Mouse (Mus musculus): ENCODE results near the gene Thbd. TPM values are rescaled to one million over a fixed set of nuclear protein-coding genes. Genes with fewer than 3 reads are reported as not detected.

Gene Thbd
- polyA plus RNA-seq (2014; fragmentation: Illumina TruSeq; extraction: RNeasy Lipid Tissue Mini Kit (QIAGEN cat#74804); ENCODE audit: low read depth, low replicate concordance), result 84.4 TPM

DNA sequence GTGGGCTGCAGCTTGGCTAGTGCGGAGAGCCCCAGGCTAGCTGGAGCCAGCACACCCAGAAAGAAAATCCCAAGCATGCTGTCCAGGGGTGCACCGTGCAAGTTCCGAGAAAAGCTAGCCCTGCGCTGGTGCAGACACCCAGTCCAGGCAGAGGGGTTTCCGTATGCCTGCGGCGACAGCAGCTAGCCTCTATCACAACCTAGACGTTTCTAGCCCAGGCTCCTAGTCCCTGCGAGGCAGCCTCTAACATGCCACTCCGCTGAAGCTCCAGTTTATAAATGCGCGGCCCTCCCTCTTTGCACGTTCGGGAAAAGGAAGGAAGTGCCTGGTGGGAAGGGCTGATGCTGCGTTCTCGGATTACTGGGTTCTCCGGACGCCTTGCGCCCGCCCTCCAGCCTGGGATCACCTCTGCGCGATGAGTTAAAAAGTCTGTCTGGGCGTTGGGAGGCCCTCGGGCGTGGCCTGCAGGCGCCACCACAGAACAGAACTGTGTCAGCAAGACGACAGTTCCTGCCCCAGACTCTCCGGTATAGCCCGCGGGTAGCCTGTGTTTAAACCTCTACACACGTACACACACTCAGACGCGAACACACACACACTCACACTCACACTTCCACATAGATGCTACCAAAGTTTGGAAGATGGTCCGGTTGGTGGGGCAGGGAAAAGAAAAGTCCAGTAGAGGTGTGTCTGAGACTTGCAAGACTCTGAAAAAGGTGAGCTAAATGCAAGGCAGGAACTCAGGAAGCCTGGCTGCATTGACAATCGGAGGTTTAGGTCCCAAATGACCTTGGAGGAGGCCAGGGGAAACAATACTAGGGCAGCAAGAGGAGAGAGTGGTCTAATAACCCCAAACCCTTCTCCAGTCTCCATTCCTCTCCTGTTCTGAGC lies at the start of gene Thbd:
Gene Thbd, minus strand, starts transcription at position 319 of the 891 bp plus-strand sequence.

DNA sequence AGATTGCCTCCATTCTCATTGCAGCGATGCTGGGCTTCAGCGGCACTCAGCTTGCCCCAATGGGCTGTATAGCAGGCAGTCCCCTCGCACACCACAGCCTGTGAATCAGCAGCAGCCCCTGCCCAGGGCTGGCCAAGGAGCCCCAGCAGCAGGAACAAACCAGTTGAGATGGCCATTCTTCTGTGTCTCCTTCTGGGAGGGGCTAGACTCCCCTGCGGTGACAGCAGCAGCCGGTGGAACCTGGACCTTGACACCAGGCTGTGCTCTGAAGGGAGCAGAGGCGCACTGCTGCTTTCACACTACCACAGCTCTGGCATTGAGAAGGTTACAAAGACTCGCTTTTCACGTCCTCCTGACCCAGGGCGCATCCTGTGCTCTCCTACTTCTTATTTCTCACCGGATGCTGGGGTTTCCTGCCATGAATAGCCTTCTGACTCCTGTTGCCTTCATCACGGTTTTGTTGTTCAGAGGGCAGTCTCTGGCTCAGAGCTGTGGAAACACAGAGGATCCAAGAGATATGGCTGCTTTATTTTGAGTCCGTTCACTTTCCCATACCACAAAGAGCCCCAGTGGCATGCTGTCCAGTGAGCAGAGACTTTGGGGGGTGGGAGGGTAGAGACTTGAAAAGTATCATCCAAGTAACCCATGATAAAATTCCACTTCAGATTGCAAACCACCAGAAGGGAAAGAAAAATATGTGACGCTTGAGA lies 35.4 kb upstream of the Thbd start, which contains the start of gene Cd93:
Gene Cd93, minus strand, starts transcription at position 315 of the 710 bp plus-strand sequence.

DNA sequence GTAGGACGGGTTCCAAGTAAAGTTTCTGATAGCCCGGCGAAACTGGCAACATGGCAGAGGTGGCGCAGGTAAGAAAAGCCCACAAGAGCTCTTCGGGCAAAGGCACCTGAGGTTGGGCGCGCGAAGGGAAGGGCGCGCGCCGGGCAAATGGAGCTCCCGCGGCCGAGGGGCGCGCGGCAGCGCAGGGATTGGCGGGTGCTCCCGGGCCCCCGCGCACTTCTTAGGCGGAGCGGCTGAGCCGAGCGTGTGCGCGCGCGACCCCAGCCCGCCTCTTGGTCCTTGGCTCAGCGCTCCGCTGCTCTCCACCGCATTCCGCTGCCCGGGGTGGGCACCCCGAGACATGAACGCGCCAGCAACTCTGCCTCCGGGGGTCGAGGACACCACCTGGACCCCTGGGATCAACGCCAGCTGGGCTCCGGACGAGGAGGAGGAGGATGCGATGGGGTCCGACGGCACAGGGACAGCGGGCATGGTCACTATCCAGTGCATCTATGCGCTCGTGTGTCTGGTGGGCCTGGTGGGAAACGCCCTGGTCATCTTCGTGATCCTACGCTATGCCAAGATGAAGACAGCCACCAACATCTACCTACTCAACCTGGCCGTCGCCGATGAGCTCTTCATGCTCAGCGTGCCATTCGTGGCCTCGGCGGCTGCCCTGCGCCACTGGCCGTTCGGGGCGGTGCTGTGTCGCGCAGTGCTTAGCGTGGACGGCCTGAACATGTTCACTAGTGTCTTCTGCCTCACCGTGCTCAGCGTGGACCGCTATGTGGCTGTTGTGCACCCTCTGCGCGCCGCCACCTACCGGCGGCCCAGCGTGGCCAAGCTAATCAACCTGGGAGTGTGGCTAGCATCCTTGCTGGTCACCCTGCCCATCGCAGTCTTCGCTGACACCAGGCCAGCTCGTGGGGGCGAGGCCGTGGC lies 12.6 kb downstream of the Thbd start, which contains the start of gene Sstr4:
Gene Sstr4, plus strand, starts transcription at position 214 of the 921 bp plus-strand sequence.

Other genes with a start within 250 kb of the Thbd start
- 0.21 TPM for gene Sstr4, start 12.8 kb downstream of the Thbd start, polyA plus RNA-seq (2014; fragmentation: Illumina TruSeq; extraction: RNeasy Lipid Tissue Mini Kit (QIAGEN cat#74804); ENCODE audit: low read depth, low replicate concordance)
- gene Cd93, start 35.4 kb upstream of the Thbd start, polyA plus RNA-seq (2014; fragmentation: Illumina TruSeq; extraction: RNeasy Lipid Tissue Mini Kit (QIAGEN cat#74804); ENCODE audit: low read depth, low replicate concordance), result 19.3 TPM

Measured in adipose tissue, adult 10 weeks (tissue).